Mouse (Mus musculus) liver, embryonic 12.5 days (tissue): Measurements from ENCODE around the gene Trio. TPM values are rescaled to one million over a fixed set of nuclear protein-coding genes. Genes with fewer than 3 reads are reported as not detected.

Experiments used
- ATAC-seq: fragments of 200-750 bp; cut with Nextera tagmentation; 2 replicates; pipeline ENCODE4 v1.8.0; 2017; ENCODE audit warnings: moderate number of reproducible peaks, mild to moderate bottlenecking, moderate library complexity
- H3K27ac ChIP-seq: fragments of 300-500 bp; sonication (generic); 2 replicates; pipeline ENCODE4 v1.5.1; 2016; ENCODE audit warnings: mild to moderate bottlenecking
- H3K27me3 ChIP-seq: fragments of 300-500 bp; sonication (generic); replicated peaks from 2 replicates; pipeline ENCODE4 v1.6.1; 2016; ENCODE audit warnings: mild to moderate bottlenecking, moderate library complexity
- H3K36me3 ChIP-seq: fragments of 300-500 bp; sonication (generic); 2 replicates; pipeline ENCODE4 v1.6.1; 2016; ENCODE audit warnings: mild to moderate bottlenecking, moderate library complexity
- H3K4me1 ChIP-seq: fragments of 300-500 bp; sonication (generic); 2 replicates; pipeline ENCODE4 v1.6.1; 2016
- H3K4me2 ChIP-seq: fragments of 300-500 bp; sonication (generic); 2 replicates; pipeline ENCODE4 v1.6.1; 2016; ENCODE audit warnings: mild to moderate bottlenecking, moderate library complexity
- H3K4me3 ChIP-seq: fragments of 300-500 bp; sonication (generic); 2 replicates; pipeline ENCODE4 v1.5.1; 2016; ENCODE audit warnings: mild to moderate bottlenecking, moderate library complexity
- H3K9ac ChIP-seq: fragments of 300-500 bp; sonication (generic); 2 replicates; pipeline ENCODE4 v1.6.1; 2016; ENCODE audit warnings: mild to moderate bottlenecking, moderate library complexity
- H3K9me3 ChIP-seq: fragments of 300-500 bp; sonication (generic); replicated peaks from 2 replicates; pipeline ENCODE4 v1.6.1; 2016; ENCODE audit warnings: mild to moderate bottlenecking, moderate library complexity
- WGBS: fragments of 180-500 bp; shearing (Covaris S2); methylation state at CpG from one replicate; pipeline ENCODE4 v1.1.7; 2016; ENCODE audit not compliant: insufficient replicate concordance; 5-methylcytosine and 5-hydroxymethylcytosine counted together
- polyA plus RNA-seq: library from polyadenylated mRNA; unstranded; fragments of >200 nt; fragmentation: Nextera tagmentation; extraction: Ambion mirVana; gene quantifications from 2 replicates; pipeline ENCODE4 v1.2.1, GENCODE M21; 2016

Gene Trio
- polyA plus RNA-seq, 1 experiment from 2014 or later, result 5.6 TPM

GRCm38 (mm10) chr15:27782383-27783036, 243.1 kb downstream of the Trio start:
- WGBS, result 42% methylated on average over 15 of the region's 15 CpGs
- Histone ChIP-seq H3K4me1 (peaks cover 27% of the 10 kb centered on the region), H3K9me3 (no peaks in the 10 kb centered on the region), H3K36me3 (no peaks in the 10 kb centered on the region), H3K4me3 (no peak overlapping the region), H3K4me2 (no peak overlapping the region), H3K9ac (no peak overlapping the region), H3K27ac (no peak overlapping the region), H3K27me3 (no peaks in the 10 kb centered on the region)
- no peak for ATAC-seq

GRCm38 (mm10) chr15:27779827-27780226, 245.8 kb downstream of the Trio start:
- Histone ChIP-seq H3K36me3 (no peaks in the 10 kb centered on the region), H3K9ac (no peak overlapping the region), H3K4me3 (no peak overlapping the region), H3K4me1 (peaks cover 30% of the 10 kb centered on the region; the same call in 1 of the 2 replicates), H3K27me3 (no peaks in the 10 kb centered on the region), H3K27ac (no peak overlapping the region; the same call in 1 of the 2 replicates), H3K9me3 (no peaks in the 10 kb centered on the region), H3K4me2 (no peak overlapping the region)
- ATAC-seq, result no peak
- 66% methylated on average over 10 of the region's 10 CpGs for WGBS

- Histone ChIP-seq H3K4me3 (no peak overlapping the region), H3K9ac (no peak overlapping the region), H3K9me3 (no peaks in the 10 kb centered on the region), H3K27ac (no peak overlapping the region), H3K27me3 (no peaks in the 10 kb centered on the region), H3K36me3 (no peaks in the 10 kb centered on the region), H3K4me1 (peaks cover 30% of the 10 kb centered on the region; the same call in 1 of the 2 replicates), H3K4me2 (no peak overlapping the region)
- 65% methylated on average over 11 of the region's 11 CpGs for WGBS
- ATAC-seq, result no peak
Measured at GRCm38 (mm10) chr15:27779398-27779797, 246.2 kb downstream of the Trio start.

GRCm38 (mm10) chr15:27778256-27778655, 247.4 kb downstream of the Trio start:
- Histone ChIP-seq H3K9ac (no peak overlapping the region), H3K4me1 (0 out of 2 replicates have a peak, but pooled peaks cover 19% of the 10 kb centered on the region), H3K4me3 (no peak overlapping the region), H3K27me3 (no peaks in the 10 kb centered on the region), H3K27ac (peak overlapping the region; percentile 67; the same call in 1 of the 2 replicates), H3K4me2 (no peak overlapping the region), H3K9me3 (no peaks in the 10 kb centered on the region), H3K36me3 (peaks cover 5% of the 10 kb centered on the region)
- WGBS, result 47% methylated on average over 3 of the region's 3 CpGs
- ATAC-seq, result no peak

GRCm38 (mm10) chr15:27777455-27778190, 248.0 kb downstream of the Trio start:
- Histone ChIP-seq H3K9ac (no peak overlapping the region), H3K4me3 (no peak overlapping the region), H3K4me2 (no peak overlapping the region), H3K9me3 (no peaks in the 10 kb centered on the region), H3K27ac (peak overlapping the region; percentile 67; the same call in 1 of the 2 replicates), H3K27me3 (no peaks in the 10 kb centered on the region), H3K36me3 (peaks cover 8% of the 10 kb centered on the region), H3K4me1 (0 out of 2 replicates have a peak, but pooled peaks cover 17% of the 10 kb centered on the region)
- no peak for ATAC-seq
- 61% methylated on average over 11 of the region's 11 CpGs for WGBS

- peaks cover 24% of the 10 kb centered on the region for H3K36me3 ChIP-seq
- H3K4me2 ChIP-seq, result no peak overlapping the region
- H3K9ac ChIP-seq, result no peak overlapping the region
- H3K4me1 ChIP-seq, result 0 out of 2 replicates have a peak, but pooled peaks cover 17% of the 10 kb centered on the region
- no peak for ATAC-seq
- H3K27me3 ChIP-seq, result no peaks in the 10 kb centered on the region
- H3K27ac ChIP-seq, result no peak overlapping the region
- WGBS, result 72% methylated on average over 7 of the region's 7 CpGs
- no peaks in the 10 kb centered on the region for H3K9me3 ChIP-seq
- no peak overlapping the region for H3K4me3 ChIP-seq
Measured at GRCm38 (mm10) chr15:27774481-27774880, 251.2 kb downstream of the Trio start.

- no peak overlapping the region for H3K27ac ChIP-seq
- 71% methylated on average over 7 of the region's 7 CpGs for whole genome bisulfite sequencing
Measured at GRCm38 (mm10) chr15:27772125-27772627, 253.5 kb downstream of the Trio start.

GRCm38 (mm10) chr15:27771581-27771980, 254.1 kb downstream of the Trio start:
- Histone ChIP-seq H3K4me3 (no peak overlapping the region), H3K27me3 (no peaks in the 10 kb centered on the region), H3K9me3 (no peaks in the 10 kb centered on the region), H3K36me3 (peaks cover 43% of the 10 kb centered on the region), H3K9ac (no peak overlapping the region), H3K4me1 (0 out of 2 replicates have a peak, but pooled peaks cover under 1% of the 10 kb centered on the region), H3K4me2 (no peak overlapping the region), H3K27ac (no peak overlapping the region)
- 78% methylated on average over 7 of the region's 7 CpGs for WGBS
- ATAC-seq, result no peak

More at GRCm38 (mm10) chr15:27772125-27772627, 253.5 kb downstream of the Trio start:
- Histone ChIP-seq H3K36me3 (peaks cover 43% of the 10 kb centered on the region), H3K9ac (no peak overlapping the region), H3K4me1 (0 out of 2 replicates have a peak, but pooled peaks cover 6% of the 10 kb centered on the region), H3K4me3 (no peak overlapping the region), H3K9me3 (no peaks in the 10 kb centered on the region), H3K4me2 (no peak overlapping the region), H3K27me3 (no peaks in the 10 kb centered on the region)
- no peak for ATAC-seq

GRCm38 (mm10) chr15:27770513-27771196, 255.0 kb downstream of the Trio start:
- Histone ChIP-seq H3K27ac (no peak overlapping the region), H3K27me3 (no peaks in the 10 kb centered on the region), H3K4me1 (no peaks in the 10 kb centered on the region), H3K36me3 (peaks cover 46% of the 10 kb centered on the region), H3K9me3 (no peaks in the 10 kb centered on the region), H3K9ac (no peak overlapping the region), H3K4me3 (no peak overlapping the region), H3K4me2 (no peak overlapping the region)
- 73% methylated on average over 12 of the region's 12 CpGs for WGBS
- no peak for ATAC-seq

- no peak for ATAC-seq
- Histone ChIP-seq H3K27me3 (no peaks in the 10 kb centered on the region), H3K36me3 (peaks cover 30% of the 10 kb centered on the region)
Measured at GRCm38 (mm10) chr15:27761416-27761815, 264.2 kb downstream of the Trio start.

GRCm38 (mm10) chr15:27760655-27761054, 265.0 kb downstream of the Trio start:
- peaks cover 32% of the 10 kb centered on the region for H3K36me3 ChIP-seq
- H3K27ac ChIP-seq, result no peak overlapping the region
- no peak overlapping the region for H3K9ac ChIP-seq
- no peak for ATAC-seq
- 89% methylated on average over 1 of the region's 1 CpGs for WGBS
- no peaks in the 10 kb centered on the region for H3K9me3 ChIP-seq
- H3K4me1 ChIP-seq, result no peaks in the 10 kb centered on the region
- no peaks in the 10 kb centered on the region for H3K27me3 ChIP-seq
- no peak overlapping the region for H3K4me2 ChIP-seq
- H3K4me3 ChIP-seq, result no peak overlapping the region

More at GRCm38 (mm10) chr15:27761416-27761815, 264.2 kb downstream of the Trio start:
- no peaks in the 10 kb centered on the region for H3K4me1 ChIP-seq
- H3K4me3 ChIP-seq, result no peak overlapping the region
- WGBS, result 76% methylated on average over 3 of the region's 3 CpGs
- no peaks in the 10 kb centered on the region for H3K9me3 ChIP-seq
- no peak overlapping the region for H3K27ac ChIP-seq
- H3K9ac ChIP-seq, result no peak overlapping the region
- H3K4me2 ChIP-seq, result no peak overlapping the region
